Mouse (Mus musculus) heart, adult 8-10 months (tissue): ENCODE measurements around the gene Gjb4. TPM values are rescaled to one million over a fixed set of nuclear protein-coding genes. Genes with fewer than 3 reads are reported as not detected.
A peak's percentile ranks its signal among the peaks of the same experiment; 100 is the strongest.

Source experiments
- DNase-seq: peaks from one replicate; pipeline ENCODE4 v3.0.0; 2022; ENCODE audit warnings: low spot score
- total RNA-seq, 4 experiments: library from RNA; stranded (reverse); gene quantifications; 2 replicates each; pipeline ENCODE4 v1.2.4; 2022

Gene Gjb4
- total RNA-seq, 4 experiments from 2014 or later: not detected

- DNase-seq: no peak
Measured at GRCm38 (mm10) chr4:127349560-127350300, 4.2 kb downstream of the Gjb4 start.

- no peak for DNase-seq
Measured at GRCm38 (mm10) chr4:127345000-127345399, 8.9 kb downstream of the Gjb4 start.

GRCm38 (mm10) chr4:127341372-127341771 lies 12.5 kb downstream of the Gjb4 start:
- no peak for DNase-seq

GRCm38 (mm10) chr4:127337668-127338067 lies 16.2 kb downstream of the Gjb4 start:
- no peak for DNase-seq

GRCm38 (mm10) chr4:127334870-127335504 lies 18.9 kb downstream of the Gjb4 start:
- DNase-seq: no peak

- no peak for DNase-seq
Measured at GRCm38 (mm10) chr4:127331171-127331570, 22.7 kb downstream of the Gjb4 start.

- DNase-seq: no peak
Measured at GRCm38 (mm10) chr4:127330181-127331100, 23.4 kb downstream of the Gjb4 start, which contains the start of gene Gjb3. TSS of gene Gjb3 (minus strand) at chr4:127330844.

- no peak for DNase-seq
Measured at GRCm38 (mm10) chr4:127329751-127330150, 24.1 kb downstream of the Gjb4 start.

- no peak for DNase-seq
Measured at GRCm38 (mm10) chr4:127329046-127329445, 24.8 kb downstream of the Gjb4 start.

- DNase-seq: no peak
Measured at GRCm38 (mm10) chr4:127328378-127328777, 25.5 kb downstream of the Gjb4 start.

GRCm38 (mm10) chr4:127327749-127328148 lies 26.1 kb downstream of the Gjb4 start:
- no peak for DNase-seq

- DNase-seq: no peak
Measured at GRCm38 (mm10) chr4:127327258-127327657, 26.6 kb downstream of the Gjb4 start.

- no peak for DNase-seq
Measured at GRCm38 (mm10) chr4:127325276-127325675, 28.6 kb downstream of the Gjb4 start.

GRCm38 (mm10) chr4:127324759-127325158 lies 29.1 kb downstream of the Gjb4 start:
- DNase-seq: peak; percentile 58

- no peak for DNase-seq
Measured at GRCm38 (mm10) chr4:127324296-127324695, 29.6 kb downstream of the Gjb4 start.

- DNase-seq: no peak
Measured at GRCm38 (mm10) chr4:127323651-127324050, 30.2 kb downstream of the Gjb4 start.

- peak; percentile 85 for DNase-seq
Measured at GRCm38 (mm10) chr4:127319613-127320012, 34.3 kb downstream of the Gjb4 start.

GRCm38 (mm10) chr4:127317143-127317542 lies 36.7 kb downstream of the Gjb4 start:
- DNase-seq: no peak

- peak; percentile 32 for DNase-seq
Measured at GRCm38 (mm10) chr4:127315753-127316152, 38.1 kb downstream of the Gjb4 start.

- no peak for DNase-seq
Measured at GRCm38 (mm10) chr4:127314585-127314984, 39.3 kb downstream of the Gjb4 start.

- DNase-seq: peak; percentile 85
Measured at GRCm38 (mm10) chr4:127313861-127314260, 40.0 kb downstream of the Gjb4 start, which contains the start of gene Gja4. TSS of gene Gja4 (minus strand) at chr4:127314039.

- no peak for DNase-seq
Measured at GRCm38 (mm10) chr4:127312349-127312748, 41.5 kb downstream of the Gjb4 start.
